Mouse (Mus musculus) thymus, postnatal 14 days (tissue): ENCODE measurements around the gene Arhgdia.

ENCODE experiments used
- DNase-seq: peaks from one replicate; pipeline ENCODE4 v3.0.0; 2021

The Arhgdia gene

DNA sequence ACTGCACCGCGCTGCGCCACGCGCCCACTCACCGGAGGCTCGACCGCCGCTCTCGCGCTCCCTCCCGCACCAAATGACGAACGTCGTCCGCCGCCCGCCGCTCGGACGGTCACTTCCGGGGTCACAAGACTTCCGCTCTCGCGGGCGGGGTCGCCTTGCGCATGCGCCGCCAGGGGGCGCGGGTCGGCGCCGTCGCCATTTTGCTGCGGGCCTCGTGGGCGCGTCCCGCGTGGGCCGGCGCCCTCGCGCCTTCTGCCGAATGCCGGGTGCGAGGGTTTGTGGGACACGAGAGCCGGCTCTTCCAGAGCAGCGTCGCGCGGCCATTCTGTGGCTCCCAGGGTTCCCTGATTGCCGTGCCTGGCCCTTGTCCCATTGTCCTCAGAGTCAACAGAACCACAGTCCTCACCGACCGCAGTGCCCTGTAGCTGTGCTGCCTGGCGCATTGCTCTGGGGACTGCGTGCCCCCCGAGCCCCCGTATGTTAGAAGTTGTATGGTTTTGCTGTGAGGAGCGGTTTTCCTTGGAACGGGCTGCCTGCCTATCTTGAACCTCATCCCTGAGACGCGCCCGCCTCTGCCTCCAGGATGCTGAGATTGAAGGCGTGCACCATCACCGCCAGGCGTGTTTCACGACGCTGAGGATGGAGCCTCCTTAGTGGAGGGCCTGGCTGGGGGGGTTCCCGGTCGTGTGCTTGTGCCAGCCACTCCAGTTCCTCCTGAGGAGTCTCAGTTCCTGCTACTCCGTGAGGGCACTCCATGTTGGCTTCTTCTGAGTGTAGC is at the start of gene Arhgdia:
TSS of gene Arhgdia (minus strand) at position 135 of the 778 bp plus-strand sequence.
- peak; percentile 91 for DNase-seq

DNA sequence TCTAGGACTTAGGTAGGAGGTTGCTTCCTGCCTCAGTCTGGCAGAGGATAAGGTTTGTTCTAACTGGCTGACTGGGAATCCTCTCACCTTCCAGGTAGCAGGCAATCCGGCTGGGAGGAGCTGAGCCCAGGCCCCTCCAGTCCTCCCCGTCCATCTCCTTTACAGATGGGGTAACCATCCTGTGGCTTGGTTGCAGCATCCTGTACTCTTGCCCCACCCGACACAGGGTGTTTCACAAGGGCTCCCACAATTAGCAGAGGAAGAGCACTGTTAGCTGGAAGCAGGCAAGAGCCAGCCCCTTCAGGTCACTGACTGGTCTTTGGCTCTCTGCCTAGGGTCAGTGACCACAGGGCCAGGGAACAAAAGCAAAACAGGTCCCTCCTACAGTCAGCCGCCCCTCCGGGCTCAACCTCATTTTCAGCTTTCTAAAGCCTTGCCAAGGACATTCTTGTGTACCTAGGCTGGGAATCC is 49.0 kb upstream of the Arhgdia start:
- no peak for DNase-seq

DNA sequence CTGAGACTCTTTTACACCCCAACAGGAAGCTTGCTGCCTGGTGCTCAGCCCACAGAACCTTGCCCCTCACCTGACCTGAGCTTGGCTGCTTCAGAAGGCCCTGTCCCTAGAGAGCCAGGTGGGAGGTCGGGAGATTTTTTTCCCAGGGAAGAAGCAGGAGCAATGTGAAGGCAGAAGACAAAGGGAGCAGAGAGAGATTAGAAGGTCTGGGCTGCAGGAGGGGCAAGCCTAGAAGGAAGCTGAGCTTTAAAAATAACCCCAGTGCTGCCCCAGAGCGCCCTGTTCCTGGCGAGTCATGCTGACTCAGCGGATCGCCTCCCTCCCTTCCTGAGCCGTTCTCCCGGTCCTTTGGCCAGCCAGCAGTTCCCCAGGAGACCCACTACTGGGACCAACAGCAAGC is 48.5 kb upstream of the Arhgdia start:
- no peak for DNase-seq

DNA sequence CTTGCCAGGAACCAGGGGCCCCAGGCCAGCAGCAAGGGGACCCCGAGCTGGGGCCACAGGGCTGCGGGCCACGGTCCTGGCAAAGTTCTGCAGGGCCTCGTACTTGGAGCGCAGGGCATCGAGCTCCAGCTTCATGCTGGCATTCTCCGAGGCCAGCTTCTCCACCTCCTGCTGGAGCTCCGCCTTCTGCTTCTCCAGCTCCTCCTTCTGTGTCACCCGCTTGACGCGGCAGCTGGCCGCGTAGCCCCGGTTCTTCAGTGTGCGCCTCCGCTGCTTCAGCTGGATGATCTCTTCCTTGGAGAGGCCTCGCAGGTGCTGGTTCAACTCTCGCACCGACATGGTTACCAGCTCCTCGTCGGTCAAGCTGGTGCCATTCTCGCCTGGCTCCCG is 47.9 kb upstream of the Arhgdia start:
- DNase-seq, result peak; percentile 83

DNA sequence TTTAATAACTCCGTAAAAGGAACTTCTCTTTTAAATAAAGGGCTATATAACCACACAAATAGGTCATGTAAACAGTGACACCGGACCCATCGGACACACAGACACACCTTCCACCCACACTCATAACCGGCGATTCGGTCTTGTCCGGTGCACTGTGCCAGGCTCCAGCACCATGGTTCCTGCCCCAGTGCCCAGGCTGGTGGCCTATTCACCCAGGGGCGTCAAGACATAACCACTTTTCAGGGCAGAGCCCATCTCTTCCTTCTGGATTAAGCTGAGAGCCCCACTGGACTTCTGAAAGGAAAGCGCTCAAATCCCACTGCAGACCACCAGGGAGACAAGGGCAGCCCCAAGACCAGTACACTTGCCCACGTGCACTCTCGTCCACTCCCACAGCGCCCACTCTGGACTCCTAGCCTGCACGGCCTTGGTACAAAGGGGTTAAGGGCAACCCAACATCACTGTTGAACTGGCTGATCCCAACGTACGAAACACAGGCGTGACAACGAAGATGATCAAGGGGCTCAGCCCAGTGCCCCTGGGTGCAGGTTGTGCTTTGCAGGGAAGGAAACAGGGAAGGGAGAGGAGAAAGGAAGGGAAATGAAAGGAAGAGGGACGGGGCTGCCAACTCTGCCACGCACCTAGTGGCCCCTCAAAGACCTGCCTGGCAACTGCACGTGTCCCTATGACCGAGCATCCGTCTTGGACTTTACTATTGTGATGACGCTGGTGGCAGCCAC is 47.3 kb upstream of the Arhgdia start:
- DNase-seq, result no peak

DNA sequence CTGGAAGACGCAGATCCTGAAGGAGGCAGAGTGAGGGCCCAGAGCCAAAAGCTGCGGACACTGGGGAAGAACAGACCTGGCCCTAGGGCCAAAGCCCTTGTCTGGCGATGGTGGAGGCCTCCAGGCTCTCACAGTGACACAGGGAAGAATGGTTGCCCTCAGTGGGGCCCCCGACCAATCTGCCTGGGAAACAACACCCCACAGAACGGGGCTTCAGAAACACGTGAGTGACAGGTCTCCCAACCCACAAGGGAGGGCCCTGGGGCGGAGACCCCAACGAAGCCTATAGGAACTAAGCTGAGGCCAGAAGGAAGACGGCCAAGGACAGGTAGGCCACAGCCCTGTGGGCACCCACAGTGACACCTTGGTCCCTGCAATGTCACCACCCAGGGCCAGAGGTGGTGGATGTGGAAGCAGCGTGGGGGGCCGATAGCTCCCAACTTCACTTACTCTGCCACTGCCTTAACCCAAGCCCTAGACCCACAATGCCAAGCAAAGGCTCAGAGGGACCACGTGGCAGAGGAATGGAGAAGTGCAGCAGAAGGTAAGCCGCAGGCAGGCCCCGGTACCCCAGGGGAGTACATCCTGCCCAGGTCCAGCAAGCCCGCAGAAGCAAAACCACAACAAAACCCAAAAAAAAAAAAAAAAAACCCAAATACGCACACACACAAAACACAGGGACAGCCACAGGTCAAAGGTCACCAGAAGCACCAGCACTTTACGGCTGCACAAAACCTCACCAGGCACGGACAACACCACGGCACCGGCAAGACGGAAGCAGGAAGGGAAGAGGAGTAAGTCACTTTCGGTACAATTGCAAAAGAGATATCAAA is 46.3 kb upstream of the Arhgdia start:
- DNase-seq, result peak; percentile 77

DNA sequence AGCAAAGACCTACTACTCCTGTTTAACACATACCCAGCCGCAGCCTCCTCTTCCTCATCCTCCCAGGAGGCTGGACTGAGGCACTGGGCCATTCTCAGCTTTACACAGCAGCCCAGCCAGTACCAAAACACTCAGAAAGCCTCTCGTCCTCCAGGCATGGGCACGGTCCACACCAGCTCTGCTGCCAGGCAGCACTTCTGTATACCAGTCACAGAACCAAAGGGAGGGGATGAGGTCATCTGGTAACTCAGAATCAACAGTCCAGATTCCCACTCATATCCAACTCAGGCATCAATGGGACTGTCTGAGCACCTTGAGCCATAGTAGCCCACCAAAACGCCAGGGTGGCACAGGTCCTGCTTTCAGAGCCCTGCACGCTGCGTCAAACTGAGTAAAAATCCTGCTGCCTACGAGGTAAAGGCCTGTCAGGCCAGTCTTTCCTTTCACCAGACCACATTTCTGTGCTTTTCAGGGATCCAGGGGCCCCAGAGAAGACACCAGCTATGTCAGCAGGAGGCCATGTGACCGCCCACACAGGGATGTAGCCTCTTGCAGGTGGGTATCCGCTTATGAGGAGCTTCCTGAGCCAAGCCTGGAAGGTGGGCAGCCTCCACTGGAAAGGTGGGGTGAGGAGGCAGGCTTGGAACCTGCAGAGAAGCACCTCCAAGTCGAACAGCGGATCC is 45.5 kb upstream of the Arhgdia start:
- DNase-seq, result no peak

DNA sequence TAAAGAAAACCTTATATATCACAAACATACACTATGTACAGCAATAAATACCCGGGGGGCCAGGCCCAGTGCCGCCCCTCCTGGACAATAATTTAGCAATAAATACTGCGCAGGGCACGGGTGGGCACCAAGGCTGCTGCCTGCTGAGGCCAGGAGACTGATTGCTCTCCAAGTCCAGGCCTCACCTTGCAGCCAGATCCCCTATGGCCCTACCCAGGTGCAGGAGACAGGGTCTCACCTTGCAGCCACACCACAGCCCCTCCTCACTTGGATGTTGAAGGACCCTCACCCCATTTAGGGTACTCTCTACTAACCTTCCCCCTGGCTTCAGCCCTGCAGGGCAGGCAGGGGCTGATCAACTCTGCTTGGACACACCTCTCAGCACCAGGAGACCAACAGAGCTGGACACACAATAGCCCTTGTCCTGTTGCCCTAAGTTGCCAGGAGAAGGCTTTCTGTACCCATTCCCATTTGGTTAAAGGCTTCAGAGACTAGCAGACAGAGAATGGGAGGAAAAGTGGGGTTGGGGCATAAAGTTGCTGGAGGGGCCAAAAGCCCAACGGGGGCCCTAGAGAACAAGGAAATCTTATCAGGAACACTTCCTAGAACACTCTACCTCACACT is 43.8 kb upstream of the Arhgdia start, which contains the start of gene Sirt7:
TSS of gene Sirt7 (minus strand) at position 89 of the 624 bp plus-strand sequence.
- DNase-seq, result no peak

DNA sequence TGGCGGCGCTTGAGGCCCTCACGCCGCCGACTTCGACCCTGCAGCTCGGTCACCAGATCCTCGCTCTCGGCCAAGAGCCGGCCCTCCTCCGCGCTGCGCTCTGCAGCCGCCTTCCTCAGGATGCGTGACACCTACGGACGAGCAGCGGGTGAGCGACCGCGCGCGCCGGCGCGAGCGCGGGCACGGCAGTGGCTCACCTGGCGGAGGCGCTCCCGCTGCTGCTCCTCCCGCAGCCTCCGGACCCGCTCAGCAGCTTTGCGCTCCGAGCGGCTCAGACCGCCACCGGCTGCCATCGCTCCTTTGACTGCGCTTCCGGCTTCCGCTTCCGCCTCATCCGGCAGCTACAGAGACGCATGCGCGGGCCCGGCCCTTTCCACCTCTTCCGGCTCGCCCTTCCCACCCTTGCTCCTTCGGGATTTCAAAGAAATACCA is 43.3 kb upstream of the Arhgdia start:
- peak; percentile 92 for DNase-seq

DNA sequence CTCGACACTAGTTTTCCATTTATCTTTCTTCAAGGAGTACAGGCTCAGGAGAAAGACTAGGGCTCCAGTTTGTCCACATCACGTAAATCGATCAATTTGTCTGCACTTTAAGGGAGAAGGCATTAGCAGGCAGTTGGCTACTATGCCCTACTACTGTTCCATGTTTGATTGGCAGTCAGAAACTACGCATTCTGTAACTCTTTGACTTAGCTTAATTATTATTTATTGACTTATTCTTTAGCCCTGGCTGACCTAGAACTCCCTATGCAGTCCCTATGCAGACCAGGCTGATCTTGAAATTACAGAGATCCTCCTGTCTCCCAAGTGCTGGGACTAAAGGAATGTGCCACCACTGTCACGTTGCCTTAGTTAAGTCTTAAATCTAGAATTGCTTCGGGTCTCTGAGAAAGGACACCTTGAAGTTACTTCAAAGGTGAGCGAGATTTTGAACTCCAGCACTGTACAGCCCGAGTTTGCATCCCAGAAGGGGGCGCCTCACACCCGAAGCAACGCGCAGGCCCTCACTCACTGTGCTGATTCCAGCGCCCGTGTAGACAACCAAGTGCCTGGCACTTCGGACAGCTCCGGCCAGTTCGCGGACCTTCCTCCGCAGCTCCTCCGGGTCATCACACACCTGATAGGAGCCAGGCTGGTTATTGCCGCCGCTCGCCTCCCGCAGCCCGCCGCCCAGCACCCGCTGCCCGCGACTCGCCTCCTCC is 42.7 kb upstream of the Arhgdia start:
- DNase-seq, result peak; percentile 86

DNA sequence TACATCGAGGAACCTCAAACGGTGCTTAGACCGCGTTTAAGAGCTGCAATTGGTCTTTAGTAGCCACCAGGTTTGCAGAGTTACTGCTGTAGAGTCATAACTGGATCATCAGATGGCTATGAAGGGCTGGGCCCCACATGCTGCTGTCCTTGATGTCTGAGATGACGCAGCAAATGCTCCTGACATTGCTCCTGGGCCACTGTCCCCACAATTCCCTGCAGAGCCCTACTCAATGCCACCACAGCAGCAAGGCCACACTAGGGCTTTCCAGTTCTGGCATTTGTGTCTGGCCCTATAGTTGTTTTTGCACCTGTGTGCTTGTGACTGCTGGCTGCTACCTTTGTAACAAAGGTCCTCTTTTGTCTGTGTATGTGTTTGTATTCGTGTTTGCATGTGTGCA is 41.4 kb upstream of the Arhgdia start:
- no peak for DNase-seq

DNA sequence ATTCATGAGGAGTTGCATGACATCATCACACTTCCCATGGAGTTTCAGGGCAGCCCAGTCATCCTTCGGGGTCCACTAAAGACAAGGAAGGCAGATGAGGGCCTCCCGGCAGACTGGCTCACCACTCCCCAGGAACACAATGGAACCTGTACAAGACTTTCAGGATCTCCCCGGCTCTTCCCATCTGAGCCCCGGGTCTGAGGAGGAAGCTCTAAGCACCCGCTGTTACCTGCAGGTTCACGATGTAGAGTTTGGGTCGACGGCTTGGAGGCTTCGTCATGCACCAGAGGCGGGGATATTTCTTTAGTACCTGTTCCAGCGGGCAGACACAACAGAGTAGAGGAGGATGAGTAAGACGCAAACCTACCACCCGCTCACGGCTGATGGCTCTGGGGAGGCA is 38.8 kb upstream of the Arhgdia start:
- no peak for DNase-seq

DNA sequence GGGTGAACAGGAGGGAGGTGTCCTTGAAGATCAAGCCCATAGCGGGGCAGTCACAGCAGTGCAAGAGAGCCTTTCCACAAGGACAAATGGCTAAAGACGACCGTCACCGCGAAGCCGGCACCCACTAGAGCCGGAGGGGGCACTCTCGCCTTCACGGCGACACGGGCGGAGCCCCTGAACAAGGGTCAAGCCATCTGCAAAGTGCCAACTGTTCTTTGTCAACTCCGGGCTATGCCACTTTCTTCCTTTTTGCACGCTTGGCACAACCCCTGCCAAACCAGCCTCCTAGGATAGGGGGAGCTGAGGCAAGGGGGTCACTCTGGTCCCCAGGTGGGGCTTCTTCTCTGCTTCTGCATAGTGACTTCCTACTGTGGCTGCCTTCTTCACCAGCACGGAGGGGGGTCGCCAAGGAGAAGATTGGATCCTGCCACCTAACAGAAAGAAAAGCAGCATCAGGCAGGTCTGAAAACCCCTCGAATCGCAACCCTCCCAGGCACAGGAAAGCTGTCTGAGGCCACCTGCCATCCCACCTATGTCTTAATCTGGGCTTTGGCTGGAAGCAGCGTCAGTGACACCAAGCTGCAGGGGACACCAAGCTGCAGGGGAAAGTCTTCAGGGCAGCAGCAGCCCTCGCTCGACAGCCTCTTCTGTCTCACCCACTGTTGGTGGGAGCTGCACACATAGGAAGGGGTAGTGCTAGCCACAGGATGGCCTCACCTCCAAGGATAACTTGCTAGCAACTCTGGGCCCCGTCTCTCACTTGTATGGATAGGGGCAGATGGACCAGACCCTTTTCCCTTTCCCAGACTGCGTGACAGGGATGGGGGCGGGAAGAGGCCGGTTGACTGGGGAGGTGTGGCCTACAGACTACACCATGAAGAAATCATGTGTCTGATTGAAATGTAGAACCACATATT is 37.5 kb upstream of the Arhgdia start:
- DNase-seq, result no peak

DNA sequence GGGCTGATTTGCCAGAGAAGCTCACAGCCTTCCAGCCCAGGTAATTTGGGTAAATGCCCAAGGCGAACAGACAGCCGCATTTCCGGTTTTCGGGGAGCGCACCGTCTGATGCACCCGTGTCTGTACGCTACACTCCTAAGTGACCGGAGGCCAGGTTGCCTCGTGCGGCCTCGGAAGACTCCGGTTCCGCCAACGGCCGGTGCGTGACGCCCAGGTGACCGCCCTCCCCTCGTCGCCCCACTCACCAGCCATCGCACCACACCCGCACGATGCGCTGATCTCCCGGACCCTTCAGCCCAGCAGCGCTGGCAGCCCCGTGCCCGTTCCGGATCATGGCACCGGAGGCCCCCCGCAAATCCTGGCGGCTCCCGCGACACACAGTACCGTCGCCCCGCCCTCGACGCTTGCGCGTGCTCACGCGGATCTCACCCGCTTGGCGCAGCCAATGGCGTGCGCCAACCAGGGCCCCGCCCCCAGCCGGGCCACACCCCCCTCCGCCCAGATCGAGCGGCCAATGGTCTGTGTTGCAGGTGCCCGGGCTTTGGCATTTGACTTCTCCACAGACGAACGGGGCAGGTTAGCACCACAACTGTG is 36.2 kb upstream of the Arhgdia start, which contains the start of gene Pcyt2:
TSS of gene Pcyt2 (minus strand) at position 418 of the 594 bp plus-strand sequence.
- peak; percentile 96 for DNase-seq

DNA sequence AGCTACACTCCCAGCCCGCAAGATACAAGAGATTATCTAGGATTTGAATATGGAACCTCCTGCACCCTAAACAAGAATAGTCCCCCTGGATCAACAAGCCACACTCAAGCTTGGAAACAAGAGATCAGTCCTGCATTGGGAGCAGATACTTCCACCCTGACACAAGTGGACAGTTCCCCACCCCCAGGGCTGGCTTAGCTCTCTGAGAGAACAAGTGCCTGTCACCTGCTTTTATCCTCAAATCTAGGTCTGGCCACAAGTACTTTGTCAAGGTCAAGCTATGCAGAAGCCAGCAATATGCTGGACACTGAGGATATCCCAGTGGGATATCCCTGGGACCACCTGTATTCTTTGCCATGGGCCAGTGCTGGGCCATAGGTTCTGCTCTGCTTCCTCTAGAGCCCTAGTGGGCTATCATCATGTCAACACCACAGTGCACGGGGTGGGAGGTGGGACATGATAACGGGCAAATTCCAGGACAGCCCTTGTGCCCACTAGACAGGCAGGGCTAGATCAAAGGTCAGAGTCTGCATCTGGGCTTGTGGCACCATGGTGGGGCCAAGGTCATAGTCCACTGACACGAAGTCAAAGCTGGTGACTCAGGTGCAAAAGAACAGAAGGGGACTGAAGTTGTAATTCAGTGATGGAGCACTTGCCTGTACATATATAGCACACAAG is 35.3 kb upstream of the Arhgdia start:
- DNase-seq, result no peak

DNA sequence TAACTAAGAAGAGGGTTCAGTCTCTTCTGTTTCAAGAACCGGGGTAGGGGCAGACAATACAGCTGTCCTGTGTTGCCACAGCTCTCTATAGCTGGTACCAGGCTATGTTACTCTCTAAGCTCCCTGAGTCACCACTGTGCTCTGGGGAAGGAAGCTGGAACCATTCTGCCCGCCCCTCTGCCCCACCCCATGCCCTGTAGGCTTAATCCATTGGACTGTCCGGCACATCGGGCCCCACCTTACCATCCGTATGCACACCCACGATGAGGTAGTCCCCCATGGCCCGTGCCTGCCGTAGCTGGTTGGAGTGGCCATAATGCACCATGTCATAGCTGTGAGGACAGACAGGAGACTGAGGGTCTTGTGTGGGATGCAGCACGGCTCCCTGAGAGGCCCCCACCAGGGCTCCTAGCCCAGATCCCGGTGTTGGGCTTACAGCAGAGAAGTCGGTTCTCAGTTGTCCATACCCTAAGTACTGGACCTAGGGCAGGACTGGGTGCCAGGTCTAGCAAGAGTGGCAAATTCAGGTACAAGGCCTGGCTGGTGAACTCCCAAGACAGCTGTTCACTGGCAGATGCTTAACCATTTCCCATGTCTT is 34.3 kb upstream of the Arhgdia start:
- DNase-seq, result no peak

DNA sequence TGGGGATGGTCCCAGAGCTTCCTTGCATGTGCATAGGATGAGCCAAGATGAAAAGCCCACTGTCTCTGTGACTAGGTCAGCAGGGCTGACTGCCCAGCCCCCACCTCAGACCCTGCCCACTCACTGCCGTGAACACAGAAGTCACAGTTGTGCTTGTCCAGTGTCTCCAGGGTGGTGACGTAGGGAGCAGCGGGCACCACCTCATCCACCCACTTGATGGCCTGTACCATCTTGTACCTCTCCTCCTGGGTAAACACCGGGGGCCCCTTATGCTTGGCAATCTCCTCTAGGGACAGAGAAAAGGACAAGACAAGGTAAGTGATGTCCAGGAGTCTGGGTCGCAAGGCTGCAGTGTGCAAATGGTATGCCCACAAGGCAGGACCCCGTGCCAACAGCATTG is 33.7 kb upstream of the Arhgdia start:
- no peak for DNase-seq

DNA sequence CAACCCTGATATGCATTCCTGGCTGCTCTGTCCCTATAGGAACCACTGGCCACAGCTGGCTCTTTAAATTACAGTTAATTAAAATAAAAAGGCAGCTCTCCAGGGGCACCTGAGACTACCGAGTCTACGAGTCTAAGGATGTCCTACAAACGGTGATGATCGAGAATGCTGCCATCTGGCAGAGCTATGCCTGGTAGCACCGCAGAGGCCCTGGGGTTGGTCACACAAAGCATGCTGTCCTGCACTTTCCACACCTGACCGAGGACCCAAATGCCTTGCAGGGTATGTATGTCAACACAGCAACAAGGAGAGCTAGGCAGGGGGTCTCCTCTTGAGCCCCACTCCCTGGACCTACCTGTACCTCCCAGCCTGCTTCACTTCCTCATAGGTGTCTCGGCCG is 32.6 kb upstream of the Arhgdia start:
- no peak for DNase-seq

DNA sequence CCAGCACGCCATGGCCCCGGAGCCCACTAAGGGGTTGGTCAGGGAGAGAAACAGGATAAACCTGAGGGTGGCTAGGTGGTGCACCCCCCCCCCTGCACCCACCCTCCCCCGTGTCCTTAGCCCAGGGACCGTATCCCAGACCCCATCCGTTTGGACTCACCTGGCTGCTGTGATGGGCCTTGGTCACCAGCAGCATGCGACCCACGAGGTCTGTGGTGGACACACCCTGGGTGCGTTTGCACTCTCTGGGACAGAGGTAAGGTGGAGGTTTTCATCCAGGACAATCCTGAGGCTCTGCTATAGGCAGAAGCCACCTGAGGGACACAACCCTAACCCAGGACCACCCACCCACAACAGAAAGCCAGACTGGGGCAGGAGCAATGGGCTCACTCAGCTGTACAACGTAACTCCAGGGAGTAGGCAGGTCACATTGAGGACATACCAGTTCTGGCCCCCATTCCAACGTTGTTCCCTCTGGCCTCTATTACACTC is 32.1 kb upstream of the Arhgdia start:
- DNase-seq, result no peak
